Mouse (Mus musculus): ENCODE data around the gene Cluh. TPM values are rescaled to one million over a fixed set of nuclear protein-coding genes. Genes with fewer than 3 reads are reported as not detected.
A peak's percentile ranks its signal among the peaks of the same experiment; 100 is the strongest.

Gene Cluh
- total RNA-seq, 2 experiments from 2014 or later = 66.9 to 70.0 TPM

GRCm38 (mm10) chr11:74674713-74675112, 25.4 kb downstream of the Cluh start:
- DNase-seq = no peak

- DNase-seq = peak in 1 of 2 experiments; percentile 41
Observed at GRCm38 (mm10) chr11:74675156-74675555, 25.9 kb downstream of the Cluh start.

DNA sequence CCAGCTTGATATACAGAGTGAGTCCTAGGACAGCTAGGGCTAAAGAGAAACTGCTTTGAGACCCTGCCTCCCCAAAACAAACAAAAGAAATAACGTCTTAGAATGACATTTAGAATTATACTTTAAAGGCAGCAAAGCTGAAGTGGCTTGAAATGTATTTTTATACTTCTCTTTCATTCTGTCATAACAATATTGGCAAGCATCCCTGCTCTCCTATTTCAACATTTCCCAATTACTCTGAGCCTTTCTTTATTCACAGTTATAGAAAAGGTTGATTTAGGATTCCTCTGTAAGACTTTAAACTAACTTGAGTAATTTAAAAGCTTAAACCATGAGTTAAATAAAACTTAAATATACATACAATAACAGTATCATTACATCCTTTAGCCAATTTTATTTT, 42.9 kb downstream of the Cluh start:
- DNase-seq = no peak

DNA sequence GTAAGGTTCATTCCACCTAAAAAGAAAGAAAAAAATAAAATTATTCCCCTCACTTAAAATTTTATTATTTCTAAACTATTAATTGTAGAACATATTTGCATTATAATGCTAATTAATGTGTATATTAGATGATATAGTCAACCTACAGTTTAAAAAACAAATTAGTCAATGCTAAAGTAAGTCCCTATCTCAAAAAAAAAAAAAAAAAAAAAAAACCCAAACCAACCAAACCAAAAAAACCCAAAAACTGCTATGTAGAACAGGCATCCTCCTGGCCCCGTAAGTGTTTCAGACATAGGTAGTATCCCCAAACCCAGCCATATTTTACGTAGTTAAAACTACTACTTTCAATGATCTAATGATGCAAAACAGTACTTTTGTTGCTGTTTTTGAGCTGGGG, 50.2 kb downstream of the Cluh start:
- DNase-seq = no peak

DNA sequence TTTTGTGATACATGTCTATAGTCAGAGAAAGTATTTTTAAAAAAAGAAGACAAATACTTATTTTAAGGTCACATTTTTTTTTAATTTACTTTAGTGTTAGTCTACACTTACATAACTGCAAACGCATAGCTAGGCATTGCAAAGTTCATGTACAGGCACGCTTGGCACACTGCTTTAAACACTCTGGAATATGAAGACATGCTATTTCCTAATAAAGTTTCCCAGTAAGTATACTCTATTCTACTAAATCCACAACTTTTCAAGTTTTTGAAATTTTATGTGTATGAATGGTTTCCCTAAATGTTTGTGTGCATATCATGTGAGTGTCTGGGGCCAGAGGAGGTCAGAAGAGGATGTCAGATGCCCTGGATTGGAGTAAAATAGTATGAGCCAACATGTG, 54.8 kb downstream of the Cluh start:
- DNase-seq = no peak

DNA sequence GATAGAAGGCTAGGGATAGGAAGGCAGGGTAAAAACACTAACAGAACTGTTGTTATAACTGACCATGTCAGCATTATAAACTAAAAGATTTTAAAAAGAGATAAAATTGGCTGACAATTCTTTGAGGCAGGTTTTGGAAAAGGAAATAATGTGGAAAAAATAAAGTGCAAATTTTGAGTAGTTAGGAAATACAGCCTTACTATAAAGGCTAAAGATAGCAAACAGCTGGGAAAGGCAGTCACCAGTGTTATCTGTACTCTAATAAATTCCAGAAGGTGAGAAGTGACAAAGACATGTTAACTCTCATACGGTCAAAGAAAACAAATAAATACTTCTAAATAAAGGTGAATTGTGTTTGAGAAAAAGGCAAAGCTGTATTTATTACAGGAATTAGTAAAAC, 59.5 kb downstream of the Cluh start:
- no peak for DNase-seq

DNA sequence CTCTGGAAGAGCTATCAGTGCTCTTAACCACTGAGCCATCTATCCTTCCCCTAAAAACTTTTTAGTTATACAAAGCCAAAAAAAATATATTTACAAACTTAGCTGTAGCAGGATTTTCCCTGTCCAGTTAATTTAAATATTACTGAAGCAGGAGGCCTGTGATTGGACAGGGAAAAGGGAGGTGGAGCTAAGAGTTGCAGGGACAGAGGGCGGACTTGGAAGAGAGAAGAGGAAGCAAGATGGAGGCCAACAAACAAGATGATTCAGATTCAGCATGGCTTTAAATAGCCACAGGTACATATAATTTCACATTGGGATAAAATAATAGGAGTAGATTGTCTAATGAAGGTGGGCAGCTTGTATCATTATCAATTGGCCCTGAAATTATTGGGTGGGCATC, 61.4 kb downstream of the Cluh start:
- no peak for DNase-seq

DNA sequence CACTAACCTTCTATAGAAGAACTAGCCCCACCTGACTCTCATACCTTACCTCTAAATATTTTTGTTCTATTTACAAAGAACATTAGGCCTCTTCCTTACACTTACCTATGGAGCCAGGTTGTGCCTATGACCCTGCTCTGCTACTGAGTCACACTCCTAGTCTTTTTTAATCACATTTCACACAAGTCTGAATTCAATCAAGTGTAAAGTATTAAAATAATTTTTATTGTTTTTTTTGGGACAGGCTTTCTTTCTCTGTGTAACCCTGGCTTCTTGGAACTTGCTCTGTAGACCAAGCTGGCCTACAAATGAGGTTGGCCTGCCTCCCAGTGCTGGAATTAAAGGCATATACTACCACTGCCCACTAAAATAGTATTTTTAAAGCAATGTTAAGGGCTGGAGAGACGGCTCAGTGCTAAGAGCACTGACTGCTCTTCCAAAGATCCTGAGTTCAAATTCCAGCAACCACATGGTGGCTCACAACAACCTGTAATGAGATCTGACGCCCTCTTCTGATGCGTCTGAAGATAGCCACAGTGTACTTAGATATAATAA, 66.8 kb downstream of the Cluh start:
- peak in 1 of 2 experiments; percentile 14 for DNase-seq

Other genes with a start within 250 kb of the Cluh start
- 100 to 1,000 TPM; 135 to 137 TPM for gene Rap1gap2, start 38.6 kb upstream of the Cluh start, total RNA-seq (2021)
- 10 to 100 TPM; 21.9 to 22.1 TPM for gene Ccdc92b, start 29.9 kb upstream of the Cluh start, total RNA-seq (2021)
- gene Pafah1b1, start 75.2 kb downstream of the Cluh start, total RNA-seq (2021) = 100 to 1,000 TPM; 398 to 402 TPM
- 10 to 100 TPM; 30.7 to 36.0 TPM for gene Mettl16, start 121.3 kb downstream of the Cluh start, total RNA-seq (2021)
- gene Mnt, start 181.4 kb downstream of the Cluh start, total RNA-seq (2021) = 10 to 100 TPM; 28.3 to 30.5 TPM
- 10 to 100 TPM; 88.1 to 89.4 TPM for gene Sgsm2, start 247.6 kb downstream of the Cluh start, total RNA-seq (2021)
- 10 to 100 TPM; 33.3 to 34.4 TPM for gene Tsr1, start 248.6 kb downstream of the Cluh start, total RNA-seq (2021)

All from layer of hippocampus, postnatal 36 days (tissue).